Mouse (Mus musculus) E14TG2a.4 (cell line): ENCODE measurements around the gene Dbndd1.

Source experiments
- H3K27me3 ChIP-seq: 2 replicates; pipeline ENCODE4 v1.6.1; 2014; ENCODE audit warnings: low read length, control low read depth; ENCODE audit not compliant: insufficient read depth
- H3K36me3 ChIP-seq: 2 replicates; pipeline ENCODE4 v1.6.1; 2014; ENCODE audit warnings: low read length, control low read depth; ENCODE audit not compliant: insufficient read depth
- H3K4me1 ChIP-seq: replicated peaks from 2 replicates; pipeline ENCODE4 v1.6.1; 2014; ENCODE audit warnings: low read depth, low read length, control low read depth
- H3K4me3 ChIP-seq: replicated peaks from 2 replicates; pipeline ENCODE4 v1.5.1; 2014; ENCODE audit warnings: mild to moderate bottlenecking, low read length
- H3K9me3 ChIP-seq: 2 replicates; pipeline ENCODE4 v1.6.1; 2014; ENCODE audit warnings: low read length, control low read depth
- CTCF ChIP-seq: conservative IDR thresholded peaks from 2 replicates; pipeline ENCODE4 v1.5.1; 2014; ENCODE audit warnings: low read length
- NANOG ChIP-seq: IDR thresholded peaks from 2 replicates; pipeline ENCODE4 v1.6.1; 2014; ENCODE audit warnings: borderline replicate concordance, low read length, mixed read lengths
- POU5F1 ChIP-seq: IDR thresholded peaks from 2 replicates; pipeline ENCODE4 v1.6.1; 2014; ENCODE audit warnings: low read length, borderline replicate concordance

Gene Dbndd1

DNA sequence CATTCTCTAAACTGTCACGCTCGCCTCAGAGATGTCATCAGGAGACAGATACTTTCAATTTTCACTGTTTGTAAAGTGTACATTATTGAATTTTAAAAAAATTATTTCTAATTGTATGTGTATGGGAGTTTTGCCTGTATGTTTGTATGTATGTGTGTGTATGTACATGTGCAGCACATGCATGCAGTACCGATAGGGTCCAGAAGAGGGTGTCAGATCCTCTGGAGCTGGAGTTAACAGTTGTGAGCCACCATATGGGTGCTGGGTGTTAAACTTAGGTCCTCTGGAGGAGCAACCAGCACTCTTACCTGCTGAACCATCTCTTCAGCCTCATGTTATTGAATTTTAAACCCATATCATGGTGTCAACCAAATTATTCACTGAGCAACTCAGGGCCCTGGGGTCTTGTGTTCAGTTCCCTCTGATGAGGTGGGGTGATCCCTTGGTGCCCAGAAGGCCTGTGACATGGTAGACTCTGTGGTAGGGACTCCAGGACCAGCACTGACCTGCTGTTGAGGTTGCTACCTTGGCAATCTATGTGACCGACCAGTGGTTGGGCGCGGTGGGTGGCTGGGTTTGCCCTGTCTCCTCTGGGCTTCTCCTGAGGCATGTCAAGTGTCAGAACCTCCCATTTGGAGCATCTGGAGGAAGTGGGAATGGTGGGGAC, 11.3 kb downstream of the Dbndd1 start:
- Histone ChIP-seq H3K9me3 (no peaks in the 10 kb centered on the region), H3K36me3 (peaks cover 100% of the 10 kb centered on the region), H3K4me3 (no peak overlapping the region), H3K27me3 (no peaks in the 10 kb centered on the region), H3K4me1 (peaks cover 24% of the 10 kb centered on the region)
- no peak for TF ChIP-seq POU5F1
- peak; percentile 81 for TF ChIP-seq CTCF
- TF ChIP-seq NANOG = no peak

DNA sequence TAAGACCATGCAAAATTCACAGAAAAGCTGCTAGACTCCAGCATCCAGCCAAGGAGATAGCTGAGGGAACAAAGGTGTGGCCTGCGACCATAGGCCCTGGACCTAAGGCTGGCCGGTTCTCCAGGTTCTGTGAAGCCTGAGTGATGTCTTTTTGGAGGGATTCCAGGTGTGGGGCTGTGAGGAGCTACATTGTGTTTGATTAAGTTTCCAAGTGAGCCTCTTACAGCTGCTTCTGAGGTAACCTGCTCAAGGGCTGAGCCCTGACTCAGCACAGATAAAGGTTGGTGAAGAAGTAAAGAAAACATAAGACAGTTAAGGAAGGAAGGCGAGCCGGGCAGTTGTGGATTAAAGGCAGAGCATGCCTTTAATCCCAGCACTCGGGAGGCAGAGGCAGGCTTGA, 13.1 kb downstream of the Dbndd1 start:
- Histone ChIP-seq H3K4me3 (no peak overlapping the region), H3K36me3 (peaks cover 93% of the 10 kb centered on the region), H3K4me1 (peaks cover 37% of the 10 kb centered on the region)

DNA sequence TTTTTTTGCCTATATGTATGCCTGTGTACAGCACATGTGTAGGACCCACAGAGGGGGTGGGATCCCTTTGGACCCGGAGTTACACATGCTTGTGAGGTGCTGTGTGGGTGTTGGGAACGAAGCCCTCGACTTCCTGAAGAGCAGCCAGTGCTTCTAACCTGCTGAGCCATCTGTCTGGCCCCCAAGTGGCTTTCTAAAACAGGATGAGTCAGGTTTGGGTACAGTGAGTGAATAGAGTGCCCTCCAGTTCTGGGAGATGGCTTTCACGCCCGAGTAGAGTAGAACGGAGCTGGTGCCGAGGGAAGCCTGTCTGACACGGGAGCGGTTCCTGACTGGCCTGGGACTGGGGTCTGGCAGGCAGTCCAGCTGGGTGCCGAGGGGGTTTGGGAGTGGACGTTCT, 15.7 kb downstream of the Dbndd1 start:
- no peaks in the 10 kb centered on the region for H3K9me3 ChIP-seq
- H3K27me3 ChIP-seq = no peaks in the 10 kb centered on the region
- no peak for TF ChIP-seq NANOG
- TF ChIP-seq POU5F1 = no peak
- TF ChIP-seq CTCF = no peak
- peaks cover 93% of the 10 kb centered on the region for H3K36me3 ChIP-seq
- H3K4me3 ChIP-seq = no peak overlapping the region
- H3K4me1 ChIP-seq = peaks cover 19% of the 10 kb centered on the region

More for the DNA sequence above, 13.1 kb downstream of the Dbndd1 start:
- TF ChIP-seq POU5F1 (no peak), NANOG (no peak), CTCF (no peak)
- H3K9me3 ChIP-seq = no peaks in the 10 kb centered on the region
- no peaks in the 10 kb centered on the region for H3K27me3 ChIP-seq

DNA sequence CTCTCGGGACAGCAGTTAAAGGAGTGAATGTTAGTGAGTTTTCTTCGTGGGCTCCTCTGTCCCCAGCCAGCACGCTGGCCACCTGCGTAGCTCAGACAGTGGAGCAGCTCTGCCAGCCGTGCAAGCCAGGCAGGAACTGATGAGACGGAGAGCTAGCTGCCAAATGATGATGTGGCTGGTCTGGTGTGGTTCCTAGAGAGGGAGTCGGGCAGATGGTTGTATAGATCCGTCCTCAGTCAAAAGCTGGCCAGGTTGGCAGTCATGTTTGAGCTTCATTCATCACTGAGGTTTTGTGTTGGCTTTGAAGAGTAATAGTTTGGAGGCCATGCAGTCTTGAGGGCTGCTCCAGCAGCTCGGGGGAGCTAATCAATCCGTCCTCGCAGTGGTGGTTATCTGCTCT, 16.3 kb downstream of the Dbndd1 start:
- H3K4me3 ChIP-seq = no peak overlapping the region
- TF ChIP-seq CTCF = no peak
- no peak for TF ChIP-seq POU5F1
- TF ChIP-seq NANOG = no peak
- H3K27me3 ChIP-seq = no peaks in the 10 kb centered on the region
- no peaks in the 10 kb centered on the region for H3K9me3 ChIP-seq
- peaks cover 14% of the 10 kb centered on the region for H3K4me1 ChIP-seq
- H3K36me3 ChIP-seq = peaks cover 93% of the 10 kb centered on the region

DNA sequence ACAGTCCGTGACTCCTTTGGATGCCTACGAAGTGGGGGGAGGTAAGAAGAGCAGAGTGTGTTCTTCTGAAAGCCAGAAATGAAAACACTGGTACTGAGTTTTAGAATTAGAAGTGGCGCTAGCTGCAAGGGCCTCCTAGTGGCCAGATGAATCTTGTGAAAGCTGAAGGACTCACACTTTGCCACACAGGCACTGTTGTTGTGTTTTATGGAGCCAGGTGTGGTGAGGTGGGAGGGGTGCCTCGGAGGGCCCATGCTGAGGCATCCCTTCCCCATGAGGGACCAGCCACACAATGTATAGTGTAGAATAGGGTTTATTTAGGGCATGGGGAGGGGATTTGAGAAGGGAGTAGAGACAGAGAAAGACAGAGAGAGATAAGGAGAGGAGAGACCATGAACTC, 17.6 kb downstream of the Dbndd1 start:
- no peaks in the 10 kb centered on the region for H3K9me3 ChIP-seq
- no peaks in the 10 kb centered on the region for H3K27me3 ChIP-seq
- TF ChIP-seq CTCF (peak; percentile 23; the same call in 1 of the 2 replicates), POU5F1 (no peak)
- H3K4me1 ChIP-seq = peaks cover 14% of the 10 kb centered on the region
- no peak overlapping the region for H3K4me3 ChIP-seq
- peaks cover 93% of the 10 kb centered on the region for H3K36me3 ChIP-seq

DNA sequence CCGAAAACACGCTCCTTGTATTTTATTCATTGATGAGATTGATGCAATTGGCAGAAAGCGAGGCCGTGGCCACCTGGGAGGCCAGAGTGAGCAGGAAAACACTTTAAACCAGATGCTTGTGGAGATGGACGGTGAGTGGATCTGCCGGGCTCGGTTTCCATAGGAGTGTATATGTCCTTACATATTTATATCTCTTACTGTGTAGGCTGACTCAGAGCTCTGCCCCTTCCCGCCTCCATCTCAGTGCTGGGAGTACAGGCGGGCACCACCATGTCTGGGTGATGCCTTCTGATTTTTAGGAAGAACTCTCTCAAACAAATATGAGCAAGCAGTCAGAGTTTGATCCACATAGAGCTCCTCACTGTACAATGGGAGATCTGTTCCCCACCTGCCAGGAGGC, 22.4 kb downstream of the Dbndd1 start:
- H3K9me3 ChIP-seq = no peaks in the 10 kb centered on the region
- peaks cover 93% of the 10 kb centered on the region for H3K36me3 ChIP-seq
- no peak overlapping the region for H3K4me3 ChIP-seq
- no peaks in the 10 kb centered on the region for H3K27me3 ChIP-seq
- no peak for TF ChIP-seq NANOG
- TF ChIP-seq POU5F1 = no peak
- TF ChIP-seq CTCF = no peak
- peaks cover 17% of the 10 kb centered on the region for H3K4me1 ChIP-seq

DNA sequence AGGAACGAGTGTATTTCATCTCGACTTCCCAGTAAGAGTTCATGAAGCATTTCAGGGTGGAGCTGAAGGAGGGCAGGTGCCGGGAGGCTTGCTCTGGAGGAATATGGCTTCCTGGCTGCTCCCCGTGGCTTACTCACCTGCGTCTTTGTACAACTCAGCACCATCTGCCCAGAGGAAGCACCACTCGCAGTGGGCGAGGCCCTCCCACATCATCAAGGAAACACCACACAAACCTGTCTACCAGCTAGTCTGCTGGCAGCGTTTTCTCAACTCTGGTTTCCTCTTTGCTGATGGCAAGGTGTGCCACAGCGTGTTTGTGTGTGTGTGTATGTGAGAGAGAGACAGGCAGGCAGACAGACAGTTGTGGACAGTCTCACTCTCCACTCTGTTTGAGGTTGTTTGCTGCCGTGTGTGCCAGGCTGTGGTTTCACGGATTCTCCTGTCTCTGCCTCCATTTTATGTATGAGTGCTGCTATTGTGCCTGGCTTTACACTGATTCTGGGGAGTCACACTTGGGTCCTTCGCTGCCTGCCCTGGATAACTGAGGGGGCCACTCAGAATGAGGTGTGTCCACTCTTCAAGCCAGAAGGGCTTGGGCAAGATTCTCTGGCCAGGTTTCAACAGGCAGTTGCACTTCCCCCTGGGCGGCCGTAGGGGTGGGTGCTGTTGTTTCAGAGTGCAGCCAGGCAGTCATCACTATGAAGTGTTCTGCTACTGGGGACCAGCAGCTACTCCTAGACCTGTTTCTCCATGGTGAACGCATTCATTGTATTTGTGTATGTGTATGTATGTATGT, 23.8 kb downstream of the Dbndd1 start:
- Histone ChIP-seq H3K27me3 (no peaks in the 10 kb centered on the region), H3K4me1 (peaks cover 9% of the 10 kb centered on the region), H3K4me3 (no peak overlapping the region), H3K9me3 (no peaks in the 10 kb centered on the region), H3K36me3 (peaks cover 97% of the 10 kb centered on the region)
- TF ChIP-seq POU5F1 (no peak), CTCF (no peak), NANOG (no peak)

DNA sequence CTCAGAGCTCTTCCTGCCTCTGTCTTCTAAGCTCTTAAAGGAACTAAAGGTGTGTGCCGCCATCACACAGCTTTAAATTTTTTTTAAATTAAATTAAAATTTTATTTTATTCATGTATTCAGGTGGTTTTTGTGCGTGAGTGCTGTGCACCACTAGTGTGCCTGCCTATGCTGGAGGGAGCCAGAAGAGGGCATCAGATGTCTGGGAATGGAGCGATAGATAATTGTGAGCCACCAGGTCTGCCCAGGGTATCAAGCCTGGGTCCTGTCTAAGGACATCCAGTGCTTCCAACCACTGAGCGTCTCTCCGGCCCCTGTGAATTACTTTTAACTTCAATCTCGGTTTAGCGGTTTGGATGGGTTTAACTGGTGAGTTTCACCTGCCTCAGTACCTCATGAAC, 32.6 kb downstream of the Dbndd1 start:
- H3K4me3 ChIP-seq = no peak overlapping the region
- TF ChIP-seq NANOG = no peak
- TF ChIP-seq POU5F1 = no peak
- TF ChIP-seq CTCF = peak; percentile 21
- peaks cover 74% of the 10 kb centered on the region for H3K36me3 ChIP-seq
- no peaks in the 10 kb centered on the region for H3K27me3 ChIP-seq
- no peaks in the 10 kb centered on the region for H3K9me3 ChIP-seq
- H3K4me1 ChIP-seq = peaks cover 14% of the 10 kb centered on the region
